Mouse (Mus musculus) right cerebral cortex, postnatal 4 days (tissue): ENCODE measurements around the gene Nexn.

Experiments used
- DNase-seq: peaks from one replicate; pipeline ENCODE4 v3.0.0-alpha.2; 2022

Gene Nexn

GRCm38 (mm10) chr3:152192238-152192931 lies 73.8 kb downstream of the Nexn start:
- no peak for DNase-seq

DNA sequence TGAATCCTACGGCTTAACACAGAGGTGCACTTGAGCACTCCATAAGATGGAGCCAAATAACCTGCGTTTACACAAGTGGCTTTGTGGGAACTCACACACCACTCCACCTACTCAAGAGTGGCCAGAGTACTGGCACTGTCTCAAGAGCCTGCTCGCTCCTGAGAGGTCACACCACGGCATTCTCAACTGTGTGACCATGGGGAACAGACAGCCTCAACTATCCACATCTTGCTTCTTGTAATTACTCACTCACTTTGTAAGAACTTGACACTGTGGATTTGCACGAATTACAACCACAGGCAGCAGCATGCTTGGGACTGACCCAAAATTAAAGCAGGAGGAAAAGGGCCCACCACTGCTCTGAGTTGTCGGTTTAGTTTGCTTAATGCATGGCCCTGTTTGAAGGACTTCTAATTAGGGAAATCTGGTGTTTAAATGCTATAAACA lies 74.3 kb downstream of the Nexn start:
- DNase-seq, result no peak

GRCm38 (mm10) chr3:152190679-152191477 lies 75.3 kb downstream of the Nexn start:
- DNase-seq, result no peak

DNA sequence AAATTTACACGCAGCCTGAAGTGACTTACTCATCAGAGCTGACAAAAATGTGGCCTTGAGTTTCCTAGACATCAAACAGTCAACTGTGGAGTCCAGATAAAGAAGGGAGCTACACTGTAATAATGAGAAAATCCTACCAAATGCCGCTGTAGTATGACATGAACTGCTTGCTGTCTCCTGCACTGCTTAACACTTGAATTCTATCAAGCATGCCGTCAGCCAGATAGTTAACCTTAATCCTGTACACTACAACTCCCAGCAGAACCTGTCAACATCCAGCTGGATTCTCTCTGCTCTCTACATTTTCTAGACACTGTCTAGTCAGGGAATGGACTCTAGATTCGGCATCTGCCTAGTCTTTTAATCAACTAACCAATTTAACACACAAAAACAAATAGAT lies 76.8 kb downstream of the Nexn start:
- DNase-seq, result no peak
